Mouse (Mus musculus) T-helper 17 cell (primary cell): ENCODE measurements around the gene Pde4c.

Experiments used
- in situ Hi-C, 2 experiments: fragments of 300-600 bp; cut with MboI, MseI; formaldehyde crosslinking; loops; 1 replicate in 1 of 2; 2 replicates in 1 of 2; pipeline ENCODE4 v1.15.1; 2025; ENCODE audit warnings: high pct_unique_total_duplicates in 2 of 2

Gene Pde4c

GRCm38 (mm10) chr8:70763354-70763753, 39.8 kb downstream of the Pde4c start:
- in situ Hi-C loops: loop anchor here in 1 of 2 experiments (10.0 kb wide), 1 partner anchor 1719 kb away; no protein-coding TSS in a partner anchor

GRCm38 (mm10) chr8:70764026-70764425, 40.5 kb downstream of the Pde4c start:
- in situ Hi-C loops: loop anchor here in 1 of 2 experiments (10.0 kb wide), 1 partner anchor 1719 kb away; no protein-coding TSS in a partner anchor

DNA sequence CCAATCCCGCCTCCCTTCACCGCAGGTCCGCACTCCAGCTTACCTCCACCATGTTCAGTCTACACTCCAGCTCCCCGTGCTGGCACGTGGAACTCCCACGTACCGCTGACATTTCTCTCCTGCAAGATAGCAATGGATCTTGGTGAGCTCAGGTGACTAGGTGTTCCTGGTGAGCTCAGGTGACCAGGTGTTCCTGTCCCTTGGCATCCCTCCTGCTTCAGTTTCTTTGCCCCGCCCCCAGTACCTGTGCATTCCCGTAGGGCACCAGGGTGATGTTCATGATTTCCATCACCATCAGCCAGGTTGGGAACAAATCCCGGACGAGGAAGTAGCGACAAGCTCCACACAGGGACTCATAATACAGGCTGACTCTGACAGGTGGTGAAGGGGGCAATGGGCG, 41.2 kb downstream of the Pde4c start:
- in situ Hi-C loops: loop anchor here (5.0 to 10.0 kb wide), 2 partner anchors 78 to 1720 kb away; no protein-coding TSS in a partner anchor

GRCm38 (mm10) chr8:70765329-70765728, 41.8 kb downstream of the Pde4c start:
- in situ Hi-C loops: loop anchor here (5.0 to 10.0 kb wide), 2 partner anchors 77 to 1721 kb away; no protein-coding TSS in a partner anchor

DNA sequence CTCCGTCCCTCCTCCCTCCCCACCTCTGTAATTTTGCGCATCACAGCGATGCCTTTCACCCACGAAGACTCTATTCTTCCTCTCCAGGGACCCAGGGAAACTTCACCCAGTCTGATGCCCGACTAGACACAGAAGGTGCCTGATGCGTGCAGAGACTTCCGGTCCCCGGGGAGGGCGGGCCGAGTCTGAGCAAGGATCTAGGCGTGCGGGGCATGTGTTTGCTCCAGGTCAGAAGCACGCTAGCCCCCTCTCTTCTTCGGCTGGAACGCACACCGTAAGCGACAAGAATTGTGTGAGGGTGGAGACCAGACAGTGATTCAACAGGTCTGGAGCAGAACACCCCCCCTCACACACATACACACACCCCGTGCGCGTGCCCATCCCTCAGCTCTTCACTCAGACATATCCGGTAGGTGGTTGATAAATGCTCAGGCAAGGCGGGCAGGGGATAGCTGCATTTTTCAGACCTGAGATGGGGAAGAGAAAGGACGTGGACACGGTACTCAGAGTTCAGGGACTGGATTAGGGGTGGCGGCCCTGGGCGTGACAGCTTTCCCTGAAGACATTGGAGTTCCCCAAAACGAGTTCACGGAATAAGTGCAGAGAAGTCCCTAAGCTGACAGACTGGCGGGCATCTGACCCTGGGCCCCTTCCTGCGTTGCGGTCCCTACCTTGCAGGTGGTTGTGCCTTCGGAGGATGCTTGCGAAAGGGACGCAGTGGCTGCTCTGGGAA, 42.5 kb downstream of the Pde4c start:
- in situ Hi-C loops: loop anchor here (5.0 to 10.0 kb wide), 2 partner anchors 76 to 1721 kb away; no protein-coding TSS in a partner anchor

DNA sequence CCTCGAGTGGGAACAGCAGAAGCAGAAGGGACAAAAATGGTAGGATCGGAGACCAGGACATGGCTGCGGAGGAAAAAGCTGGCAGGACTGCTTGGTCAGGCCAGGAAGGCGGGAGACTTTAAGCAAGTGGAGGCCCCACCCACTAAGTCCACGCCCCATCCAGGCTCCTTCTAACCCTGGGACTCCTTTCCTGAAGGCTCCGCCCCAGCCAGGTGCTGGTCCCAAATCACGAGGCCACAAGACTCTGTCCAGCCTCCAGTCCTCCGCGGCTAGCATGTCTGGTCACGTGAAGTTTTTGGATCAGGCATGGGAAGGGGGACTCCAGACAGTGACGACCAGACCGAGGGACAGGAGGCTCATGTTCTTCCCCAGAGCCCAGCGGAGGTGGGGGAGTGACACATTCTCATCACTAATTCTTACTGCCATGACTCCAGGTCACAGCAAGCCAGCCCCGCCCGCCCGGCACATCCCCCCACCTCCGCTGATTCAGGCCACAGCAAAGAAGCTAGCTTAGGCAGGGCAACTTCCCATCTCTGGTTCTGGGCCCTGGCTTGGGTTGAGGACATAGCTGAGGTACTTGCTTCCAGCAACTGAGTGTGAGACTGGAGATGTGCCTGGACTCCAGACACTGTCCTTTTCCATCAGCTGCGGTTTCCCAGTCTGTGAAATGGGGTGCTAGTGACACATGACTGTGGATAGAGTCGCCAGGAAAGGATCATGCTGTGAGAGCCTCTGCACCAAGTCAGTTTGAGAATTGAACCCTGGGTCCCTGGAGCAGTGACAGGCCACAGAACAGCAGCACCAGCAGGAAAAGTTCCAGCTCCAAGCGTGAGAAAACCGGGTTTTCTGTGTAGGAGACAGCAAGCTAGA, 43.3 kb downstream of the Pde4c start:
- in situ Hi-C loops: loop anchor here (5.0 to 10.0 kb wide), 2 partner anchors 75 to 1722 kb away; no protein-coding TSS in a partner anchor

DNA sequence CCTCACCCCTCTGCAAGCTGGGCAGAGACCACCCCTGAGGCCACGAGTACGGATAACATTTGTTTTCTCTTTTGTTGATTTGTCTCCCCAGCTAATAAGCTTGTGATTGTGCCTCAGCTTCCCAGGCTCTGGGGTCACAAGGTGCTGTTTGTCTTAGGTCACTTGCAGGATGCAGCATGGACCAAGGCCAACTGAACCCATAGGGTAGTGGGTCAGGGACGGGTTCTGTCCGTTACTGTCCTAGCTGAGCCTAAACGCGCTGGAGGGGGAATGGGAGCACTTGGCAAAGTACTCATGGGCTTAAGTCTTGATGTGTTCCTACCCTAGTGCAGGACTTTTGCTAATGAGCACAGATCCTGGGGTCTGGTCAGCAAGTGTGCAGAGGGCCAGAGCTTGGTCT, 44.0 kb downstream of the Pde4c start:
- in situ Hi-C loops: loop anchor here (5.0 to 10.0 kb wide), 2 partner anchors 75 to 1723 kb away; no protein-coding TSS in a partner anchor

DNA sequence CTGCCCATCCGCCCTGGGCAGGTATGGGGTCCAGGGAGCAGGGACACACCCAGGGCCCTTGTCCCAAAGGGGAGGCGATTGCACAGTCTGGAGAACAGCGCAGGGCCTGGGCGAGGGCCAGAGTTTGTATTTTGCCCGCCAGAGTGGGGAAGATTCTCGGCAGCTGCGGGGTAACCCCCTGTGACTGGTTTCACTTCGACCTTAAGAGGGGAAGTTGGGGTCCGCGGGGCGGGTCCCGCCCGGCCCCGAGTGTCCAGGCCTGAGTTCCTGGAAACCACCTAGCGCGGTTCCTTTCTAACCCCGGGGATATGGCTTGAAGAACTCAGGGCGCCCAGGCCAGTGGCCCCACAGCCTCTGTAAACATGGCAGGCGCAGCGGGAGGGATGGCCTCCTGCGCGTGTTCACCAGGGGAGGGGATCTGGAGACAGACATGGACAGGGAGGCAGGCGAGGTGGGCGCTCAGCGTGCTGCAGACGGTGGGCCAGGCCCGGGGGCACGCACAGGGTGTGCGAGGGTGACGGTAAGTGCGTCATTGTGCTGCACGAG, 44.8 kb downstream of the Pde4c start:
- in situ Hi-C loops: loop anchor here (5.0 to 10.0 kb wide), 2 partner anchors 74 to 1724 kb away; no protein-coding TSS in a partner anchor

GRCm38 (mm10) chr8:70768956-70769355, 45.4 kb downstream of the Pde4c start:
- in situ Hi-C loops: loop anchor here (5.0 to 10.0 kb wide), 2 partner anchors 73 to 1724 kb away; no protein-coding TSS in a partner anchor

DNA sequence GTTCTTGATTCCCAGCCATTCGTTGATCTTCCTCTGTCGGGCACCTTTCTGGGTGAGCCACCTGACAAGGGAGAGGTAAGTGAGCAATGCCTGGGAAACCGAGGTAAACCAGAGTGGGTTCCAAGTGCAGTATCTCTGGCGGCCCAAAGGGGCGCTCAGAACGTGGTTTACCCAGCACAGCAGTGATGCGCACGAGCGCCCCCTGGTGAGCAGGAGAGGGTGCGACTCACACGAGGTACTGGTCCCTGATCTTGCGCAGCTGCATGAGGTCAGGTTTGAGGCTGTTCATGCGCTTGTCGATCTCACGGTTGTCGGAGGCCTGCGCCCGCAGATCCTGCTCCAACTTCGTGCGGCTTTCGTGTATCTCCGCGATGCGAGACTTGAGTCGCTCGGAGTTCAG, 45.8 kb downstream of the Pde4c start:
- in situ Hi-C loops: loop anchor here (5.0 to 10.0 kb wide), 2 partner anchors 73 to 1725 kb away; no protein-coding TSS in a partner anchor

DNA sequence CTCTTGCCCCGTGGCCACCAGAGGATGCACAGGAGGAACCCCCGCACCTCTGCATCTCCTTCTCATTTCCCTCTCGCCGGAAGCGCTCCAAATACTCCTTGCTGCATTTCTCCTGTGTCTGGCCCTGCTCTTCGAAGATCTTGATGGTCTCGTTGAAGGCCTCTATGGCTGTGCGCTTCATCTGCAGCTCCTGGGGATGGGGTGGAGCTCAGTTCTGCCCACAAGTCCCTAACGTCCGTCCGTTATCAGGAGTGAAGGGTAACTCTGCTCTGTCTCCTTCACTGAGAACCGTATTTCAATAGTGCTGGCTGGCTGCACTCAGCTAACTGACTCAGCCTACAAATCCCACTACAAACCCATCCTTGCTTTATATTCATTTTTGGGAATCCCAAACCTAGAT, 46.3 kb downstream of the Pde4c start:
- in situ Hi-C loops: loop anchor here (5.0 to 10.0 kb wide), 2 partner anchors 72 to 1725 kb away; no protein-coding TSS in a partner anchor

GRCm38 (mm10) chr8:70770748-70771147, 47.2 kb downstream of the Pde4c start:
- in situ Hi-C loops: no loop called here

DNA sequence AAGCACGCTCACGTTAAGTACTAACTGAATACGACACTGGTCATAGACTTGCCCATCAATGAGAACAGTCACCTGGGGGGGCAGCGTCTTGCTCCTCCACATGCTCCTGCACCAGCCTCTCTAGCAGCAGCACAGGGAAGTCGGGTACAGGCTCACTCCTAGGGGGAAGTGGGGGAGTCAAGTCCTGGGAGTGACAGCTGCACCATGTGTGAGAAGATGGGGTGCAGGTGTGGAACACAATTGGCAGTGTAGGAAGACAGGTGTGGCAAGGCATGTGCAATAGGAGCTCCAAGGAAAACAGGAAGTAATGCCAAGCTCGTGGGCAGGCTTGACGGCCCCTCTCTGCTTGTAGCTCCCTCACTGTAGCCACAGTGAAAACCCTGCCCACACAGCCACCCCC, 47.7 kb downstream of the Pde4c start:
- in situ Hi-C loops: no loop called here

- in situ Hi-C loops: no loop called here
Observed at GRCm38 (mm10) chr8:70772075-70772474, 48.6 kb downstream of the Pde4c start.

DNA sequence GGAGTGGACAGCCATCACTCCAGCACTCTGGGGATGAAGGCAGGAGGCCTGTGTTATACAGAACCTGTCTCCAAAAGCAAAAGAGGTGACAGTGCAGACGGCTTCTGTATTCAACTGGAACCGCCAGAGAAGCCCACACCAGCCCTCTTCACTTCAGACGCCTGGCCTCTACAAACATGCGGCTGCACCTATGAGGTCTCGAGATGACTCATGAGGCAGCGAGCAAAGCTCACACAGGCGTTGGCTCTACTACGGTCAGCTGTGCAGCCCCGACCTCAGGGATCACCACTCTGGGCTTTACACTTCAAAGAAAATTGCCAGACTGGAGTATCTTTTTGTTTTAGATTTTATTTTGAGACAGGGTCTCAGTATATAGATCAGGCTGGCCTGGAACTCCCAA, 49.4 kb downstream of the Pde4c start:
- in situ Hi-C loops: no loop called here

DNA sequence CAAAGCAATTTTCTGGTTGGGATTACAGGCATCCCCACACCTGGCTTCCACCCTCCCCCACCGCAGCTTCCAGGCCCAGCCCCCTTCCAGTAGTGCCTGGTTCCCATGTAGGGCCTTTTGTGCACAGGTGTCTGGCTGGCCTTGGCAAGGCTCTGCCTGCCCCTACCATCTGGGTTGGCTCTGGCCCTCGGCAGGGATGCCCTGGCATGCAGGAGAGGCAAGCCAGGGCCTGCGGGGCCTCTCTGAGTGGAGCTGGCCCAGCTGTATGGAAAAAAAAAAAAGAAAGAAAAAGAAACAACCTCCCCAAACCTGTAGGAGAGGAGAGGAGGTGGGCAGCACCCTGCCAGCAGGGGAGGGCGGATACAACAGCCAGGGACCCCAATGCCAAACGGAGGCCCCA, 49.9 kb downstream of the Pde4c start:
- in situ Hi-C loops: no loop called here

DNA sequence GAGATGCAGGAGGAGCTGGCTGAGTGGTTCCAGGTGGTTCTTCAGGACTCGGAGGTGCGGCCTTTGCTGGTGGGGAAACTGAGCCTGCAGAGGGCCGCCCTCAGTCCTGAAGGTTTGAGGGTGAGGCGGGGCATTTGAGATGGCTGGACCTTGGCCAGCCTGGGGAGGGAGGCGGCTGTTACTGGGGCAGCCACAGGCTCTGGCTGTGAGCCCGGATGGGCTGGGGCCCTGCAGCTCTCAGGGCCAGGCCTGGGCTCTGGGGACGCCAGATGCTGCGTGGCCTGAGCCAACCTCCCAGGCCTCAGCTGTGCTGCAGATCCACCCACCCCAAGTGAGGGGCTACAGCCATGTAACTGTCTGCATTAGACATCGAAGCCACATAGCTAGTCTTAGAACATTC, 50.3 kb downstream of the Pde4c start:
- in situ Hi-C loops: no loop called here

- in situ Hi-C loops: no loop called here
Observed at GRCm38 (mm10) chr8:70774740-70775139, 51.2 kb downstream of the Pde4c start.

- in situ Hi-C loops: no loop called here
Observed at GRCm38 (mm10) chr8:70775227-70775626, 51.7 kb downstream of the Pde4c start.

GRCm38 (mm10) chr8:70775851-70776495, 52.5 kb downstream of the Pde4c start:
- in situ Hi-C loops: no loop called here
